Mouse (Mus musculus): ENCODE results near the gene Asb10. TPM values are rescaled to one million over a fixed set of nuclear protein-coding genes. Genes with fewer than 3 reads are reported as not detected.

The Asb10 gene
- polyA plus RNA-seq, 1 experiment from 2014 or later: 10.2 TPM

DNA sequence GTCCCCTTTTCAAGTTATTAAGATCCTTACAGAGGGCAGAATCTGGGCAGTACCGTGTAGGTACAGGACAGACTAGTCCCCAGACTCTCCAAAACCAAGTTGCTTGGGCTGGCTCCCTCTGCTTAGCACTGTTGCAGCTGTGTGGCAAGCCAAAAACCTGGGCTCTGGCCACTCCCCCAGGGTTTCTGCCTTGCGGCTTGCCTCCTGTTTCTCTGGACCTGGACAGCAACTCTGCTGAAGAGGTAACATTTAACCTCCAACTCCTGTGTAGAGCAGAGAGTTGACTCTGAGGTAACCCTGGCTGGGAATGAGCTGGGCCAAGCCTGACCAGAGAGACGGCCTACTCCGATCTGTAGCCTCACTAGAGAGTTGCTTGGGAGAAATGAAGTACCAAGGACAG, 38.0 kb downstream of the Asb10 start:
- 62% methylated on average over 4 of the region's 4 CpGs for WGBS
- peaks cover 33% of the 10 kb centered on the region for H3K36me3 ChIP-seq (ENCODE audit: control insufficient read depth, insufficient read depth)
- peaks cover 5% of the 10 kb centered on the region; the same call in 1 of the 2 replicates for H3K4me1 ChIP-seq (ENCODE audit: control insufficient read depth, insufficient read depth, low read length)
- no peaks in the 10 kb centered on the region for H3K27me3 ChIP-seq (ENCODE audit: control insufficient read depth, insufficient read depth, low read length)
- no peak overlapping the region for H3K9ac ChIP-seq (ENCODE audit: low read length)
- H3K4me3 ChIP-seq (ENCODE audit: low read length): no peak overlapping the region
- ATAC-seq (replicated peaks; ENCODE audit: extremely low read depth, insufficient read depth, low FRiP score): no peak
- H3K9me3 ChIP-seq (replicated peaks; ENCODE audit: control insufficient read depth, low read length): no peaks in the 10 kb centered on the region
- H3K27ac ChIP-seq (ENCODE audit: low read length): no peak overlapping the region
- H3K4me2 ChIP-seq (ENCODE audit: low read depth, low read length): no peak overlapping the region

DNA sequence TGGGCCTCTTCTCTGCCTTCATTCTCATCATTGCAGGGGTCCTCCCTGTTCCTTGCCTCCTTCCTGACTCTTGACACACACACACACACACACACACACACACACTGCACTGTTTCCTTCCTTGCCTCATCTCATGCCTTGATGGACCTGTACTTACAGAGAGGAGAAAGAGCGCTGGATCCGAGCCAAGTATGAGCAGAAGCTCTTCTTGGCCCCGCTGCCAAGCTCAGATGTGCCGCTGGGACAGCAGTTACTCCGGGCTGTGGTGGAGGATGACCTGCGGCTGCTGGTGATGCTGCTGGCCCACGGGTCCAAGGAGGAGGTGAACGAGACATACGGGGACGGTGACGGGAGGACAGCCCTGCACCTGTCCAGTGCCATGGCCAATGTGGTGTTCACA, 39.9 kb downstream of the Asb10 start:
- no peak for ATAC-seq (replicated peaks; ENCODE audit: extremely low read depth, insufficient read depth, low FRiP score)
- Histone ChIP-seq H3K4me3 (ENCODE audit: low read length) (no peak overlapping the region), H3K4me2 (ENCODE audit: low read depth, low read length) (no peak overlapping the region), H3K27me3 (ENCODE audit: control insufficient read depth, insufficient read depth, low read length) (no peaks in the 10 kb centered on the region), H3K36me3 (ENCODE audit: control insufficient read depth, insufficient read depth) (peaks cover 37% of the 10 kb centered on the region), H3K9me3 (replicated peaks; ENCODE audit: control insufficient read depth, low read length) (no peaks in the 10 kb centered on the region), H3K4me1 (ENCODE audit: control insufficient read depth, insufficient read depth, low read length) (peaks cover 5% of the 10 kb centered on the region; the same call in 1 of the 2 replicates), H3K27ac (ENCODE audit: low read length) (no peak overlapping the region), H3K9ac (ENCODE audit: low read length) (no peak overlapping the region)
- 71% methylated on average over 11 of the region's 11 CpGs for WGBS

DNA sequence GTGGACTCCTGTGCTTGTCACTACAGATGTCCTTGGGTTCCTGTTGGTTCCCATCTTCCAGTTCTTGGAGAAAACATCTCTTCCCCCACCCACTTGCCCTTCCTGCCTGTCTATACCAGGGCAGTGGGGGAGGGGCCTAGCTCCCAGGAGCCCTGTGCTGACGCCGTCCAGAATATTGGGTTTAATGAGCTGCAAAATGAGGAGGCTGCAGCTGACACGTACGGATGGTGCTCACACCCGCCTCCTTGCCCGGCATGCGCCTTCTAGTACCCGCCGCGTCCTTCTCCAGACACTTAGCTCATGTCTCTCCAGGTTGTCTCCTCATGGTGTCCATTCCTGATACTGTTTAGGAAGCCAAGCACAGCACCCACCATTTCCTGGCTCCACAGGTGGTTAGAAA, 41.7 kb downstream of the Asb10 start:
- H3K9me3 ChIP-seq (replicated peaks; ENCODE audit: control insufficient read depth, low read length): no peaks in the 10 kb centered on the region
- ATAC-seq (replicated peaks; ENCODE audit: extremely low read depth, insufficient read depth, low FRiP score): no peak
- 87% methylated on average over 10 of the region's 10 CpGs for WGBS
- H3K36me3 ChIP-seq (ENCODE audit: control insufficient read depth, insufficient read depth): peaks cover 46% of the 10 kb centered on the region
- no peaks in the 10 kb centered on the region for H3K27me3 ChIP-seq (ENCODE audit: control insufficient read depth, insufficient read depth, low read length)
- H3K4me3 ChIP-seq (ENCODE audit: low read length): no peak overlapping the region
- no peak overlapping the region for H3K4me2 ChIP-seq (ENCODE audit: low read depth, low read length)
- no peak overlapping the region for H3K27ac ChIP-seq (ENCODE audit: low read length)
- H3K9ac ChIP-seq (ENCODE audit: low read length): no peak overlapping the region
- no peaks in the 10 kb centered on the region for H3K4me1 ChIP-seq (ENCODE audit: control insufficient read depth, insufficient read depth, low read length)

DNA sequence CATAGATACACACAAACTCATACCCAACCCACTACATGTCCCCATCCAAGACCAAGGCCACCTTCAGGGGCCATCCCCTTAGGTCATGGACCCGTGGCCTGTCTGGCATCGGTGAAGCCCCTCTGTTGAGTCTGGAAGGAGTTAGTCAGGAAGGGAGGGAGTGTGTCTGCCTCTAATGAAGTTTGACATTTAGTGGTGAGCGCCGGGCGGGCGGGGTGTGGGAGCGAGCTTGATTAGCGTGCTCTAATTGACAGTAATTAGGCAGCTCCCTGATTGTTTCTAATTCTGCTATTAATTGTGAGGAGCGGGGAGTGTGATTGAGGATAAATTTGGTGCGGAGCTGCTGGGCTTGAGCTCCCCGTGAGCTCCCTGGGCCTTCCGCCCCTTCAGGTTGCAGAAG, 43.3 kb downstream of the Asb10 start:
- H3K4me3 ChIP-seq (ENCODE audit: low read length): no peak overlapping the region
- no peak overlapping the region for H3K27ac ChIP-seq (ENCODE audit: low read length)
- H3K27me3 ChIP-seq (ENCODE audit: control insufficient read depth, insufficient read depth, low read length): no peaks in the 10 kb centered on the region
- no peak overlapping the region for H3K4me2 ChIP-seq (ENCODE audit: low read depth, low read length)
- ATAC-seq (replicated peaks; ENCODE audit: extremely low read depth, insufficient read depth, low FRiP score): no peak
- H3K4me1 ChIP-seq (ENCODE audit: control insufficient read depth, insufficient read depth, low read length): no peaks in the 10 kb centered on the region
- H3K36me3 ChIP-seq (ENCODE audit: control insufficient read depth, insufficient read depth): peaks cover 56% of the 10 kb centered on the region
- WGBS: 87% methylated on average over 12 of the region's 12 CpGs
- no peaks in the 10 kb centered on the region for H3K9me3 ChIP-seq (replicated peaks; ENCODE audit: control insufficient read depth, low read length)
- no peak overlapping the region for H3K9ac ChIP-seq (ENCODE audit: low read length)

DNA sequence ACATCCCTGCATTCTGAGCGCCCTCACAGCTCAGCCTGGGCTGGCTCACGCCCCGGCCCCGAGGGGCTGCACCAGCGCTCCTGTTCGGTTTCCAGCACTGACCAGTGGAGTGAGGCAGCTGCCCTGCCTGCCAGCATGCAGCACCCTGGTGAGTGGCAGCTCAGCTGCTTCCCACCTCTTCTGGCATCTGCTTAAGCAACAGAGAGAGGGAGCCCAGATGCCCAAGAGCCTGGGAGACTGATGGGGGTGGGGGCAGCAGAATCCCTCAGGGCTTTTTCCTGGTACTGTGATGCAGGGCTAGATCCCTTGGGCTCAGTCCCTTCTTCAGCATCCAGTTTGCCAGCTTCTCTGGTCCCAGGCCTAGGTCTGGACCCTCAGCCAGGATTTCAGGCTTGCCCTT, 44.0 kb downstream of the Asb10 start:
- WGBS: 74% methylated on average over 6 of the region's 6 CpGs
- Histone ChIP-seq H3K9me3 (replicated peaks; ENCODE audit: control insufficient read depth, low read length) (no peaks in the 10 kb centered on the region), H3K9ac (ENCODE audit: low read length) (no peak overlapping the region), H3K4me2 (ENCODE audit: low read depth, low read length) (no peak overlapping the region), H3K36me3 (ENCODE audit: control insufficient read depth, insufficient read depth) (peaks cover 60% of the 10 kb centered on the region), H3K4me3 (ENCODE audit: low read length) (no peak overlapping the region), H3K4me1 (ENCODE audit: control insufficient read depth, insufficient read depth, low read length) (no peaks in the 10 kb centered on the region), H3K27ac (ENCODE audit: low read length) (no peak overlapping the region), H3K27me3 (ENCODE audit: control insufficient read depth, insufficient read depth, low read length) (no peaks in the 10 kb centered on the region)
- ATAC-seq (replicated peaks; ENCODE audit: extremely low read depth, insufficient read depth, low FRiP score): no peak

DNA sequence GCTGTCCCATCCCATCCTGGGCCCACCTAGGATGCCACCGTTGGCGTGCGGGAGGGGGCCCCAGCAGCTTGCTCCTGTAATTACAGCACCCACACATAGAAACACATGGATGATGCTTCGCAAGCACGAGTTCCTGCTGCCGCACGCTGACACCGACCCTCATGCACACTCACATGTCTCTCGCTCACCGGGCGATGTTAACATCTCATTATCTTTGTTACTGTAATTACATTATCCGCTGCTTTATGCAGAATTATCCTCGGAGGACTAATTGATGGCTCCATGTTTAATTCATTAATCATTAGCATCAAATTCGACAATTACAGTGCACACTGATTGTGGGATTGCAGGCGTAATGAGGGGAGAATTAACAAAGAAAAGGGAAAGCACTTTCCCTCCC, 45.8 kb downstream of the Asb10 start:
- Histone ChIP-seq H3K27ac (ENCODE audit: low read length) (no peak overlapping the region), H3K9ac (ENCODE audit: low read length) (no peak overlapping the region), H3K4me2 (ENCODE audit: low read depth, low read length) (no peak overlapping the region), H3K36me3 (ENCODE audit: control insufficient read depth, insufficient read depth) (peaks cover 53% of the 10 kb centered on the region), H3K4me1 (ENCODE audit: control insufficient read depth, insufficient read depth, low read length) (no peaks in the 10 kb centered on the region), H3K4me3 (ENCODE audit: low read length) (no peak overlapping the region), H3K27me3 (ENCODE audit: control insufficient read depth, insufficient read depth, low read length) (no peaks in the 10 kb centered on the region), H3K9me3 (replicated peaks; ENCODE audit: control insufficient read depth, low read length) (no peaks in the 10 kb centered on the region)
- 90% methylated on average over 15 of the region's 15 CpGs for WGBS
- ATAC-seq (replicated peaks; ENCODE audit: extremely low read depth, insufficient read depth, low FRiP score): no peak

DNA sequence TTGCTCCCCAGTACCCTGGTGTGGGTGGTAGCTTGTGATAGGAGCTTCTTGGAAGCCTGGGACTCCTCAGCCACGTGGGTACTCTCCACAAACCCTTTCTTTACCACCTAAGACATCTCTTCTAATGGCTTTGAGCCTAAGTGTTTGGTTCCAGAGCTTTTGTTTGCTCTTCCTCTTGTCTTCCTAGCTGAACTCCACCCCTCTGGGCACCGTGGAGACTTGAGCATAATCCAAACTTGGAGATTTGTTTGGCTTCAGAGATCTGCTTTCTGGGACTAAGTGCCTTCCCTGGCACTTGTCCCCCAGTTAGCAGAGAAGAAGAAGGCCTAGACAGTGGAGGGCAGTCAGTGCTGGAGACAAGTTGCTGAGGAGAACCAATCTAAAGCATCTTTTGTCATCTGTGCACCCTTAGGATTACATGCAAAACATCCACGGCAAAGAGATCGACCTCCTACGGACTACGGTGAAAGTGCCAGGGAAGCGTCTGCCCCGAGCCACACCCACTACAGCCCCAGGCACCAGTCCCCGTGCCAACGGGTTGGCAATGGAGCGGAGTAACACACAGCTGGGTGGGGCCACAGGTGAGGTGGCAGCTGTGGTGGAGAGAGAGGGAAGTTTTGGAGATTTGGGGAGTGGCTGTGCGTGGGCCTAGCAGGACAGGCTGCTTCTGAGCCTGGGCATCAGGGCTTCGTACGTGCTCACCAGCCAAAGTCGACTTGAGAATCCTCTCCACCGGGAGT, 48.1 kb downstream of the Asb10 start:
- H3K27me3 ChIP-seq (ENCODE audit: control insufficient read depth, insufficient read depth, low read length): no peaks in the 10 kb centered on the region
- no peak overlapping the region for H3K4me2 ChIP-seq (ENCODE audit: low read depth, low read length)
- no peak overlapping the region for H3K9ac ChIP-seq (ENCODE audit: low read length)
- H3K9me3 ChIP-seq (replicated peaks; ENCODE audit: control insufficient read depth, low read length): no peaks in the 10 kb centered on the region
- ATAC-seq (replicated peaks; ENCODE audit: extremely low read depth, insufficient read depth, low FRiP score): no peak
- H3K36me3 ChIP-seq (ENCODE audit: control insufficient read depth, insufficient read depth): peaks cover 47% of the 10 kb centered on the region
- H3K4me1 ChIP-seq (ENCODE audit: control insufficient read depth, insufficient read depth, low read length): no peaks in the 10 kb centered on the region
- no peak overlapping the region for H3K4me3 ChIP-seq (ENCODE audit: low read length)
- 88% methylated on average over 16 of the region's 16 CpGs for WGBS
- H3K27ac ChIP-seq (ENCODE audit: low read length): no peak overlapping the region

DNA sequence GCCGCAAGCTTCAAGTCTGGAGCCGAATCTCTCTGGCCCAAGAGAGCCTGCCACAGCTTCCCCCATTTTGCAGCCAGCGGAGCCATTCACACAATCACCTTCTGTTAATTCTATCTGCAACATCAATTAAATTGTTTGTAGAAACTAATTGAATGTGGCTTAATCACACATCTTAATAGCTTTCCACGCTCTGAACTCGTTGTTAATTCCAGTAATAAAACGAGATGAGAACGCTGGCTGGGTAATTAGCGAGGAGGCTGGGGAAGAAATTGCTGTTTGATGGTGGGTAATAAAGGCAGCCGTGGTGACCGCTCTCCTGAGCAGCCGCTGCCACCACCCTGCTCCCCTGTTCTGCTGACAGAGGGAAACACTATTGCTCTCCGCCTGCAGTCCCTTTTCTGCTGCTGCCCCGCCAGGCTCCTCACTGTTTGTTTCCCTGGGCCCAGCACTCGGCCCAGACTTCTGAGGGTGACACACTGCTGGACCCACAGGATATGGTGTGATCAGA, 50.3 kb downstream of the Asb10 start:
- no peak overlapping the region for H3K27ac ChIP-seq (ENCODE audit: low read length)
- peaks cover 44% of the 10 kb centered on the region for H3K36me3 ChIP-seq (ENCODE audit: control insufficient read depth, insufficient read depth)
- H3K27me3 ChIP-seq (ENCODE audit: control insufficient read depth, insufficient read depth, low read length): no peaks in the 10 kb centered on the region
- no peaks in the 10 kb centered on the region for H3K9me3 ChIP-seq (replicated peaks; ENCODE audit: control insufficient read depth, low read length)
- ATAC-seq (replicated peaks; ENCODE audit: extremely low read depth, insufficient read depth, low FRiP score): no peak
- H3K4me1 ChIP-seq (ENCODE audit: control insufficient read depth, insufficient read depth, low read length): no peaks in the 10 kb centered on the region
- 82% methylated on average over 14 of the region's 14 CpGs for WGBS
- H3K4me3 ChIP-seq (ENCODE audit: low read length): no peak overlapping the region
- H3K4me2 ChIP-seq (ENCODE audit: low read depth, low read length): no peak overlapping the region
- H3K9ac ChIP-seq (ENCODE audit: low read length): no peak overlapping the region

DNA sequence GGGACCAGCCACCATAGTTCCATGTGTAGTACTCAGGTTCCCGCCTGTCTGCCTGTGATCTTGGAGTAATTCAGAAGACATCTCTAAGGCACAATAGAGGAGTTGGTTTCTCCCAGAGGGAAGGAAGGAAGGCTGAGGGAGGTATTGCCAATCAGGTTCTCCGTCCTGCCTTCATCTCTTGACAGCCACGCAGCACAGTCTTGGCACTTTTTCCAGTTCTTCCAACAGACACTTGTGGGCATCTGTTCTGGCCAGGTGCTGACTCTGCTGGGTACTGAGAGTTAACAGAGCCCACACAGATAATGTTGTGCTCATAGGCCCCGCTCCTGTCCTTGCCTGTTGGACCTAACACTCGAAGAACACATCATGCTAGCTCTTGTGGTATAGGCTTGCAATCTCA, 54.0 kb downstream of the Asb10 start:
- H3K9ac ChIP-seq (ENCODE audit: low read length): no peak overlapping the region
- H3K4me3 ChIP-seq (ENCODE audit: low read length): no peak overlapping the region
- no peaks in the 10 kb centered on the region for H3K4me1 ChIP-seq (ENCODE audit: control insufficient read depth, insufficient read depth, low read length)
- H3K27me3 ChIP-seq (ENCODE audit: control insufficient read depth, insufficient read depth, low read length): no peaks in the 10 kb centered on the region
- no peak overlapping the region for H3K4me2 ChIP-seq (ENCODE audit: low read depth, low read length)
- no peaks in the 10 kb centered on the region for H3K9me3 ChIP-seq (replicated peaks; ENCODE audit: control insufficient read depth, low read length)
- WGBS: 86% methylated on average over 5 of the region's 5 CpGs
- peaks cover 33% of the 10 kb centered on the region for H3K36me3 ChIP-seq (ENCODE audit: control insufficient read depth, insufficient read depth)
- H3K27ac ChIP-seq (ENCODE audit: low read length): no peak overlapping the region
- ATAC-seq (replicated peaks; ENCODE audit: extremely low read depth, insufficient read depth, low FRiP score): no peak

Data from heart, embryonic 16.5 days (tissue).